Mouse (Mus musculus) small intestine, adult 2 months (tissue): Measurements from ENCODE around the gene Eid3. TPM values are rescaled to one million over a fixed set of nuclear protein-coding genes. Genes with fewer than 3 reads are reported as not detected.

Experiments
- H3K27ac ChIP-seq: fragments of 200-500 bp; 2 replicates; pipeline ENCODE4 v1.5.1; 2012; ENCODE audit warnings: low read depth, low read length, control low read depth, inconsistent platforms; ENCODE audit not compliant: insufficient read depth
- H3K27me3 ChIP-seq: fragments of 200-500 bp; 2 replicates; pipeline ENCODE4 v1.6.1; 2012; ENCODE audit warnings: mild to moderate bottlenecking, moderate library complexity, low read length, inconsistent platforms; ENCODE audit not compliant: control insufficient read depth, insufficient read depth
- H3K36me3 ChIP-seq: fragments of 200-500 bp; 2 replicates; pipeline ENCODE4 v1.6.1; 2012; ENCODE audit warnings: mild to moderate bottlenecking, low read length, control low read depth, inconsistent platforms; ENCODE audit not compliant: control insufficient read depth, insufficient read depth
- H3K4me1 ChIP-seq: fragments of 200-500 bp; 2 replicates; pipeline ENCODE4 v1.6.1; 2012; ENCODE audit warnings: low read length, inconsistent platforms, mixed read lengths; ENCODE audit not compliant: control insufficient read depth, insufficient read depth, insufficient read length
- H3K4me3 ChIP-seq: fragments of 200-500 bp; 2 replicates; pipeline ENCODE4 v1.5.1; 2012; ENCODE audit warnings: low read depth, mild to moderate bottlenecking, control low read depth, inconsistent platforms, low read length, moderate library complexity
- CTCF ChIP-seq: fragments of 200-500 bp; IDR thresholded peaks from 2 replicates; pipeline ENCODE4 v1.5.1; 2012; ENCODE audit warnings: low read depth, mild to moderate bottlenecking, control low read depth, inconsistent platforms, low read length, moderate library complexity, mixed read lengths; ENCODE audit not compliant: insufficient replicate concordance, insufficient read length; ENCODE audit errors: extremely low read depth
- POLR2A ChIP-seq: fragments of 200-500 bp; IDR thresholded peaks from 2 replicates; pipeline ENCODE4 v1.6.1; 2012; ENCODE audit warnings: low read depth, mild to moderate bottlenecking, control low read depth, inconsistent platforms, low read length, moderate library complexity
- WGBS: fragments of 180-500 bp; shearing (Covaris S2); methylation state at CpG from one replicate; pipeline ENCODE4 v1.1.7; 2018; 5-methylcytosine and 5-hydroxymethylcytosine counted together
- polyA plus RNA-seq: library from polyadenylated mRNA; depleted of rRNA; stranded (reverse); fragments of >200 nt; gene quantifications from 2 replicates; pipeline ENCODE4 v1.2.3, GENCODE M21; 2012; rRNA removed

The Eid3 gene
- polyA plus RNA-seq, 1 experiment: 0.48 TPM

DNA sequence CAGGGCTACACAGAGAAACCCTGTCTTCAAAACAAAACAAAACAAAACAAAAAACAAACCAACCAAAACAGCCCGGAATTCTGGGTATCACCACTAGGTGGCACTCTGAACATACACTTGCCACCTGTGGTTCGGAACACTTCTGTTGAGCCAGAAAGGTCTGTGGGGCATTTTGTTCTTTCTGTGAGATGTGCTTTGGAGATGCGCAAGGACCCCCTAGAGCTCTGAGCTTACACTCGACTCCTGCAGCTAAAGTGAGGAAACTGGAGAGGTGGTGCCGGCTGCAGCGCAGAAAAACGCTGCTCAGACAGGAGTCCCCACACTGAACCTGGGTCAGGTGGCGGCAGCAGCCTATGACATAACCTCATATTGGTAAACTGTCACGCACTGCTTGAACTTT is 43.0 kb downstream of the Eid3 start:
- no peaks in the 10 kb centered on the region for H3K4me1 ChIP-seq
- TF ChIP-seq CTCF (peak; percentile 54; the same call in 1 of the 2 replicates), POLR2A (no peak)
- no peaks in the 10 kb centered on the region for H3K27me3 ChIP-seq
- H3K4me3 ChIP-seq: no peak overlapping the region
- WGBS: 20% methylated on average over 9 of the region's 9 CpGs
- no peak overlapping the region for H3K27ac ChIP-seq
- H3K36me3 ChIP-seq: no peaks in the 10 kb centered on the region

DNA sequence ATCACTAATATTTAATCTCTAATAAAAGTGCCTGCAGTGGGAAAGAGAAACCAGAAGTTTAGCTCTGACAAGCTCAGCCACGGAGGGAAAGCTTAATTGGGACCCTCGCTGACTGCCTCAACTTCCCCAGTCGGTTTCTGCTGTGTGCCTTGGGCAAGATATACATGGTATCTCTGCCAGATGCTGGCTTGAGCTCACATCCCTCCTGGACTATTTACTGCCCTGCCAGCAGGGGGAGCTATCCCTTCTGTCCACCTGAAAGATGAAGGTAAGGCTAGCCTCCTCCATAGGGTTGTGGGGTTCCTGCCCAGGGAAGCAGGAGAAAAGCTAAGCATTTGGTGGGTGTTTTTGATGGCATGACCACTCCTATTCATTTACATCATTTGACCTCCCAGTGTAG is 43.8 kb downstream of the Eid3 start:
- Histone ChIP-seq H3K27ac (no peak overlapping the region), H3K27me3 (no peaks in the 10 kb centered on the region), H3K36me3 (no peaks in the 10 kb centered on the region), H3K4me1 (no peaks in the 10 kb centered on the region), H3K4me3 (no peak overlapping the region)
- TF ChIP-seq POLR2A: no peak
- TF ChIP-seq CTCF: peak; percentile 62; the same call in 1 of the 2 replicates
- WGBS: 70% methylated on average over 3 of the region's 3 CpGs

DNA sequence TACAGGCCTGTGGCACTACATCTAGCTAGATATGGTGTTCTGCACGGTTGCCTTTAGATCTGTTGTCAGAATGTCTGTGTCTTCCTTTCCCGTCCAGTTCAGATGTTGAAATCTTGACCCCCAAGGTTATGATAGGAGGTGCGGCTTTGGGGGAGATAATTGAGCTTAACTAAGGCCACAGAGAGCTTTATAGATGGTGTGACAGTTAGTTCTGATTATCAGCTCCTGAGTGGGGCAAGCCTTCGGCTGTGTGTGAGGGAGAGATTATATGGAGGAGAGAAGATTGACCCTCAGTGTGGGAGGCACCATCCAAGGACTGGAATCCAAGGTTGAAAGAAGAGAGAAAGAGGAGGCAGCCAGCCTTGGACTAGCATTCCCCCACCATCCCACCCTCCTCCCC is 46.8 kb downstream of the Eid3 start:
- 63% methylated on average over 4 of the region's 4 CpGs for WGBS
- Histone ChIP-seq H3K36me3 (no peaks in the 10 kb centered on the region), H3K4me3 (no peak overlapping the region), H3K27ac (no peak overlapping the region), H3K27me3 (no peaks in the 10 kb centered on the region), H3K4me1 (no peaks in the 10 kb centered on the region)
- TF ChIP-seq POLR2A (no peak), CTCF (no peak)

DNA sequence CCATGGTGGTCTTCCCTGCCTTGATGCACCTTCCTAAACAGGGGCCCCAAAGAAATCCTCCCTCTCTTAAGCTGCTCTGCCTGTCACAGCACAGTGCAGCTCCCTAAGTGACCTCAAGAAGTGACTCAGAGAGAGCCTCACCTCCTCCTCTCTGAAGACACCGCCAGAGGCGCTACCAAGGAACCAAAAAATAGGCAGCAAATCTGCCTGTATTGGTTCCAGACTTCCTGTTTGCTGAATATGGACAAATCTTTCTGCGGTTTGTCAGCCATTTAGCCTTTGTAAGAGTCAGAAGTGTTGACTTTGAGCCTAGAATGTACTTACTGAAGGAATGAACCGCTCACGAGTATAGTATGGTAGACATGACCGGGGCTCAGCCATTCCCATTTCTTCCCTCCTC is 47.3 kb downstream of the Eid3 start:
- no peaks in the 10 kb centered on the region for H3K4me1 ChIP-seq
- WGBS: 80% methylated on average over 6 of the region's 6 CpGs
- TF ChIP-seq POLR2A (no peak), CTCF (no peak)

More for the DNA sequence above, 47.3 kb downstream of the Eid3 start:
- H3K27ac ChIP-seq: no peak overlapping the region
- H3K4me3 ChIP-seq: no peak overlapping the region
- no peaks in the 10 kb centered on the region for H3K27me3 ChIP-seq
- H3K36me3 ChIP-seq: no peaks in the 10 kb centered on the region

Other genes starting within 250 kb of the Eid3 start
- 27.1 and 30.6 TPM in 2 replicates for gene 1190007I07Rik, start 243.4 kb upstream of the Eid3 start, polyA plus RNA-seq
- gene Tdg, start 236.8 kb upstream of the Eid3 start, polyA plus RNA-seq: 7.3 and 11.5 TPM in 2 replicates
- 0.15 and 0.56 TPM in 2 replicates for gene Glt8d2, start 176.0 kb upstream of the Eid3 start, polyA plus RNA-seq
- gene Hcfc2, start 170.5 kb upstream of the Eid3 start, polyA plus RNA-seq: 3.1 and 5.0 TPM in 2 replicates
- gene Nfyb, start 102.5 kb upstream of the Eid3 start, polyA plus RNA-seq: 1.2 and 5.2 TPM in 2 replicates
- 58.6 and 69.4 TPM in 2 replicates for gene Txnrd1, start 32.7 kb upstream of the Eid3 start, polyA plus RNA-seq
- gene Chst11, start 118.9 kb downstream of the Eid3 start, polyA plus RNA-seq: 3.7 and 5.5 TPM in 2 replicates